Mouse (Mus musculus) kidney, adult 2 months (tissue): ENCODE results near the gene Ift57.

Experiments
- CTCF ChIP-seq: fragments of 200-500 bp; conservative IDR thresholded peaks from 2 replicates; pipeline ENCODE4 v1.5.1; 2011; ENCODE audit warnings: low read depth, mild to moderate bottlenecking, control low read depth, low read length, moderate library complexity, mixed read lengths; ENCODE audit not compliant: insufficient read depth, insufficient read length
- POLR2A ChIP-seq: fragments of 200-500 bp; IDR thresholded peaks from one replicate; pipeline ENCODE4 v1.6.1; 2011; ENCODE audit warnings: low read depth, low read length, control low read depth

GRCm38 (mm10) chr16:49802993-49803392 lies 104.0 kb downstream of the Ift57 start:
- no peak for TF ChIP-seq CTCF
- no peak for TF ChIP-seq POLR2A
